10 mouse cellular contexts compared by ENCODE assay signal in the genomic region with DNA sequence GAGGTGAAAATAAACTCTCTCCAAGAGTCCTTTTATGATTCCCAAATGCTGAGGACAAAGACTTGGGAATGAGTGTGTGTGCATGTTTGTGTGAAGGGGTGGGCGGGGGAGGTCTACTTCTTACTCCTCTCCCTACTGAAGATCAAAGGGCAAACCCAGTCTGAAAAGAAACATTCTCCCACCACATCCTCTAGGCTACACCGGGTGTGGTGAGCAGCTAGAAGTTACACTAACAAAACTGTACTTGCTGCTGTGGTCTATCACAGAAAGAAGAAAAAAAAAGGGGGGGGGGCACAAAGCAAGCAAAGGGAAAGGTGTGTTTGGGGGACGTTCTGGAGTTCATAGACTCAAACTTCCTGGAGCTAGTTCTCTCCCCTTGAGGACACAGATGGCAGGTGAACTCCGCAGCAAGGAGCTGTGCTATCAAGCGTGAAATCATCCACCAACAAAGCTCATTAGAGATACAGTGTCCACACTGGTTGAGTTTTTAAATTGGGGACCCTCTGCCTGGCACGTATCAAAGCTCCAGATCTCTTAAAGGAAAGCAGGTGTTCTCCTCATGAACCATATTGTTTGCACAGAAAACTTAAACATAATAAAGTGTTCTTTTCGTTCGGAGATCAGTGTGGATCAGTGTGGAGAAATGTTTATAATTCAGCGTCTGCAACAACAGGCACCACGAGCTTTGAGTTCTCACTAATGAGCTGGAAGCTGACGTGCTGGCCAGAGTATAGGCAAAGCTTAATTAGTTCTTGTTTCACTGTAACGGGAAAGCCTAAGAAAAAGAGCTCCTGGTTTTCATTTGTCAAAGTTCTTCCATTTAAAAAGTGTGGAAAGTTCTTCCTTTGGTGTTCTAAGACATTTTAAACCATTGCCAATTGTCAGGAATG.
DNase-seq lines count a peak whose midpoint lies in the region; ATAC-seq lines count a peak whose summit lies in the region.
"Had no signal": no experiment of that assay in that cellular context is flagged by ENCODE, and none has a peak within 500 bp of the region (broad histone marks: within the 10 kb centered on the region; RNA-seq: fewer than 3 reads in every experiment).

No protein-coding gene starts in this region.

- H3K27me3 ChIP-seq in kidney, embryonic 16.5 days (ENCODE audit: insufficient read depth, low read length), result no peaks in the 10 kb centered on the region
- H3K27me3 ChIP-seq in forebrain, embryonic 12.5 days, result no peaks in the 10 kb centered on the region
- H3K27me3 ChIP-seq in limb, embryonic 10.5 days (ENCODE audit: low read depth, poor library complexity, severe bottlenecking), result no peaks in the 10 kb centered on the region
- H3K27me3 ChIP-seq: liver, embryonic 12.5 days had no signal

- DNase-seq in kidney, adult 11 months, result no peak
- DNase-seq in Muller cell, postnatal 12 days (ENCODE audit: inconsistent ontology term), result peak; percentile 66
- DNase-seq in limb, embryonic 10.5 days (ENCODE audit: low spot score), result no peak
- no peak for DNase-seq in layer of hippocampus, adult 9-10 months (ENCODE audit: low spot score)
- DNase-seq in left cerebral cortex, adult 11 months (ENCODE audit: low spot score), result no peak
- DNase-seq: heart, adult 11 months; lung, postnatal 14 days had no signal

- ATAC-seq in kidney, embryonic 16.5 days (ENCODE audit: low FRiP score, low TSS enrichment), result peak; percentile 85
- ATAC-seq in forebrain, embryonic 12.5 days (ENCODE audit: low FRiP score), result peak; percentile 89
- ATAC-seq: liver, embryonic 12.5 days had no signal

- 0 out of 2 replicates have a peak, but pooled peaks cover 5% of the 10 kb centered on the region for H3K4me1 ChIP-seq in kidney, embryonic 16.5 days (ENCODE audit: insufficient read depth, low read length)
- peaks cover 9% of the 10 kb centered on the region for H3K4me1 ChIP-seq in forebrain, embryonic 12.5 days
- peaks cover 24% of the 10 kb centered on the region for H3K4me1 ChIP-seq in limb, embryonic 10.5 days
- H3K4me1 ChIP-seq: liver, embryonic 12.5 days had no signal

- no peak overlapping the region for H3K4me3 ChIP-seq in kidney, embryonic 16.5 days (ENCODE audit: low read length)
- H3K4me3 ChIP-seq in forebrain, embryonic 12.5 days (replicated peaks), result no peak overlapping the region
- no peak overlapping the region for H3K4me3 ChIP-seq in limb, embryonic 10.5 days
- H3K4me3 ChIP-seq: liver, embryonic 12.5 days had no signal

- no peaks in the 10 kb centered on the region for H3K9me3 ChIP-seq in kidney, embryonic 16.5 days (ENCODE audit: low read length)
- H3K9me3 ChIP-seq in forebrain, embryonic 12.5 days, result no peaks in the 10 kb centered on the region
- H3K9me3 ChIP-seq in limb, embryonic 10.5 days (replicated peaks), result no peaks in the 10 kb centered on the region
- H3K9me3 ChIP-seq: liver, embryonic 12.5 days had no signal

- WGBS in kidney, embryonic 16.5 days, result 23% methylated on average over 12 of the region's 12 CpGs
- 14% methylated on average over 12 of the region's 12 CpGs for WGBS in forebrain, embryonic 12.5 days
- 47% methylated on average over 12 of the region's 12 CpGs for WGBS in limb, embryonic 10.5 days

- no peak overlapping the region for H3K9ac ChIP-seq in kidney, embryonic 16.5 days (replicated peaks; ENCODE audit: low read length)
- H3K9ac ChIP-seq in forebrain, embryonic 12.5 days, result no peak overlapping the region
- H3K9ac ChIP-seq: liver, embryonic 12.5 days had no signal

- no peaks in the 10 kb centered on the region for H3K36me3 ChIP-seq in kidney, embryonic 16.5 days (ENCODE audit: insufficient read depth, low read length)
- H3K36me3 ChIP-seq in forebrain, embryonic 12.5 days (replicated peaks), result no peaks in the 10 kb centered on the region
- H3K36me3 ChIP-seq in limb, embryonic 10.5 days, result no peaks in the 10 kb centered on the region
- H3K36me3 ChIP-seq: liver, embryonic 12.5 days had no signal

- peak overlapping the region; percentile 31 for H3K4me2 ChIP-seq in kidney, embryonic 16.5 days (replicated peaks; ENCODE audit: low read depth, low read length)
- peak overlapping the region; percentile 38 for H3K4me2 ChIP-seq in forebrain, embryonic 12.5 days
- H3K4me2 ChIP-seq: liver, embryonic 12.5 days had no signal

- H3K27ac ChIP-seq in kidney, embryonic 16.5 days (ENCODE audit: low read length), result peak overlapping the region; percentile 63; the same call in 1 of the 2 replicates
- H3K27ac ChIP-seq in forebrain, embryonic 12.5 days, result no peak overlapping the region
- H3K27ac ChIP-seq in limb, embryonic 10.5 days, result peak overlapping the region; percentile 36
- H3K27ac ChIP-seq: liver, embryonic 12.5 days had no signal
